Comparison of ENCODE assay signal across 7 mouse cellular contexts in the genomic region with DNA sequence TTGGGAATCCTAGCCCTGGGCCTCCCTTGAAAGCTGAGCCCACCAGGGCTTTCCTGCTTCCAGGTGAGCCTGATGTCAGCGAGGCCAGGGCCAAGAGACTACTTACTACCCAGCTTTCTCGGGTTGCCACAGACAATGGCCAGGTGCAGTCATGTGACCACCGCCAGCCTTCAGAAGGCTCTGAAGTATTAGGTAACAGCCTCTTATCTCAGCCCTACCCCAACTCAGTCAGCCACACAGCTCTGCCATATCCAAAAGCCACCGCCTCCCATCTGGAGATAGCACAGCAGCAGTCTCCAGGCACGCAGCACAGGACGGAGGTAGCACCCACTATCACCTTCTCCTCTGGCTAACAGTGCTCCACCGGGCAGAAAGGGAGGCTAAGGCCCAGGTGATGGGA. TPM values are rescaled to one million over a fixed set of nuclear protein-coding genes. Genes with fewer than 3 reads are reported as not detected.
A peak's percentile ranks its signal among the peaks of the same experiment; 100 is the strongest.
DNase-seq lines count a peak whose midpoint lies in the region; ATAC-seq and TF ChIP-seq lines count a peak whose summit lies in the region.

No protein-coding gene starts in this region.

- intact Hi-C loops in heart, postnatal 14 days (cut with DNase I) = no loop called here

- H3K4me3 ChIP-seq in forebrain, embryonic 15.5 days = no peak overlapping the region
- H3K4me3 ChIP-seq in lung, adult 2 months (replicated peaks; ENCODE audit: extremely low read depth, low read depth, low read length) = no peak overlapping the region

- H3K9me3 ChIP-seq in forebrain, embryonic 15.5 days = no peaks in the 10 kb centered on the region

- peak overlapping the region; percentile 20 for H3K4me2 ChIP-seq in forebrain, embryonic 15.5 days (replicated peaks)

- H3K27ac ChIP-seq in forebrain, embryonic 15.5 days (replicated peaks) = peak overlapping the region; percentile 17

- 0 out of 2 replicates have a peak, but pooled peaks cover 7% of the 10 kb centered on the region for H3K36me3 ChIP-seq in forebrain, embryonic 15.5 days

- H3K9ac ChIP-seq in forebrain, embryonic 15.5 days (replicated peaks) = no peak overlapping the region

- ATAC-seq in forebrain, embryonic 15.5 days (replicated peaks) = no peak

- peak; percentile 50; the same call in 1 of the 2 replicates for TF ChIP-seq POLR2A in lung, adult 2 months (IDR thresholded peaks at IDR 0.05; ENCODE audit: borderline replicate concordance, extremely low read depth, low read depth, low read length)

- DNase-seq in thymus, postnatal 14 days = peak; percentile 5
- no peak for DNase-seq in thymus, adult 18-20 months
- peak; percentile 41 for DNase-seq in lung, adult 2 months
- no peak for DNase-seq in frontal cortex, postnatal 14 days (ENCODE audit: low spot score in 2 of 2)
- no peak for DNase-seq in cerebellum, postnatal 25 days
- DNase-seq in heart, postnatal 14 days = no peak

- WGBS in forebrain, embryonic 15.5 days = 66% methylated on average over 7 of the region's 7 CpGs
- 60% methylated on average over 7 of the region's 7 CpGs for WGBS in lung, adult 2 months

- H3K27me3 ChIP-seq in forebrain, embryonic 15.5 days = no peaks in the 10 kb centered on the region

- peaks cover 59% of the 10 kb centered on the region for H3K4me1 ChIP-seq in forebrain, embryonic 15.5 days
- peaks cover 16% of the 10 kb centered on the region for H3K4me1 ChIP-seq in lung, adult 2 months (ENCODE audit: control insufficient read depth, insufficient read depth, low read length)

- no peak for TF ChIP-seq CTCF in lung, adult 2 months (IDR thresholded peaks at IDR 0.05; ENCODE audit: insufficient read depth, low read length)

RNA-seq across cellular contexts. Expression of a gene that starts 3.5 kb away (rescaled TPM):
- 18.3 and 20.3 TPM in 2 replicates for polyA plus RNA-seq in forebrain, embryonic 15.5 days (2015; fragmentation: Nextera tagmentation; extraction: Ambion mirVana)
- 19.2 and 19.7 TPM in 2 replicates for polyA plus RNA-seq in lung, adult 2 months (2012; rRNA removed)
- total RNA-seq in heart, postnatal 14 days (2021) = 1 to 10 TPM; 9.6 to 9.7 TPM

RNA-seq across cellular contexts. Expression of a gene that starts 58.1 kb away (rescaled TPM):
- polyA plus RNA-seq in forebrain, embryonic 15.5 days (2015; fragmentation: Nextera tagmentation; extraction: Ambion mirVana) = 36.4 and 38.5 TPM in 2 replicates
- 10.4 and 12.4 TPM in 2 replicates for polyA plus RNA-seq in lung, adult 2 months (2012; rRNA removed)
- 10 to 100 TPM; 30.4 to 31.4 TPM for total RNA-seq in heart, postnatal 14 days (2021)

Comparison
In these comparisons a context has a peak if more than half of its experiments do, and no peak if none do; other contexts are left out.
1. DNase-seq: peak in thymus, postnatal 14 days (single experiment) and lung, adult 2 months (single experiment); none in thymus, adult 18-20 months (0 of 2), frontal cortex, postnatal 14 days (0 of 2), cerebellum, postnatal 25 days (0 of 2) and heart, postnatal 14 days (0 of 2).